7 mouse cellular contexts compared by ENCODE assay signal in the genomic region with DNA sequence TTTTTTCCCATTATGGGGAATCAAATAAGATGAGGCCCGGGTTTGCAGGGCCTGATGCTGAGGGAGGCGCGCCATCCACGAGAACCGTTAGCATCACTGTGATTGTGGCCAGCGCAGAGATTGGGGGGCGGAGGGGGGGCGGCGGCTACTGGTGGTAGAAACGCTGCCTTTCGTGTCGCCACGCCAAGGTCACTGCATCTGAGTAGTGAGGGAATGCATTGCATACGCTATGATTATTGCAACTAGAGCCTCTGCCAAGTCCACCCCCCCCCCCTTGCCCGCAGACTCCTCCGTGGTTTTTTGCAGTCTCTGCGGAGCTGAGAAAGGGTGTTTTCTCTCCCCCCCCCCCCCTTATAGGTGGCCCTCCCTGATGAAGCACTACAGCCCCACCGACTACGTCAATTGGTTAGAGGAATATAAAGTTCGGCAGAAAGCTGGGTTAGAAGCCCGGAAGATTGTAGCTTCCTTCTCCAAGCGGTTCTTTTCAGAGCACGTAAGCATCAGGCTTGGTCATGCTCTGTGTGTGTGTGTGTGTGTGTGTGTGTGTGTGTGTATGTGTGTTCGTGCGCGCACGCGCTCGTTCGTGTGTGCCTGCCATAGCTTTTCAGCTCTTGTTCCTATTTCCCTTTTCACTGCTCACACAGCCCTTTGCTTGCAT. TPM values are rescaled to one million over a fixed set of nuclear protein-coding genes. Genes with fewer than 3 reads are reported as not detected.
DNase-seq lines count a peak whose midpoint lies in the region; ATAC-seq lines count a peak whose summit lies in the region.

No protein-coding gene starts in this region.

- H3K4me3 ChIP-seq in midbrain, embryonic 11.5 days (ENCODE audit: low read depth, low read length) = peak overlapping the region; percentile 100
- peak overlapping the region; percentile 100 for H3K4me3 ChIP-seq in stomach, embryonic 15.5 days (replicated peaks)

- peak overlapping the region; percentile 68 for H3K4me2 ChIP-seq in midbrain, embryonic 11.5 days
- peak overlapping the region; percentile 79 for H3K4me2 ChIP-seq in stomach, embryonic 15.5 days

- H3K27ac ChIP-seq in midbrain, embryonic 11.5 days (ENCODE audit: low read depth, low read length) = no peak overlapping the region
- peak overlapping the region; percentile 82; the same call in 1 of the 2 replicates for H3K27ac ChIP-seq in stomach, embryonic 15.5 days

- no peaks in the 10 kb centered on the region for H3K27me3 ChIP-seq in midbrain, embryonic 11.5 days (ENCODE audit: control insufficient read depth, insufficient read depth, low read length)
- no peaks in the 10 kb centered on the region for H3K27me3 ChIP-seq in stomach, embryonic 15.5 days (replicated peaks)

- peak; percentile 45 for DNase-seq in left cerebral cortex, adult 11 months (ENCODE audit: low spot score)
- no peak for DNase-seq in left cerebral cortex, adult 8-10 months (ENCODE audit: low spot score in 2 of 2)
- peak; percentile 75 for DNase-seq in brain, adult 2 months (ENCODE audit: low read depth, low spot score)
- peak; percentile 42 to 46 for DNase-seq in frontal cortex, postnatal 14 days (ENCODE audit: low spot score in 2 of 2)
- DNase-seq in layer of hippocampus, postnatal 14 days (ENCODE audit: low spot score in 2 of 2) = peak; percentile 38 to 55
- peak; percentile 89 for DNase-seq in midbrain, embryonic 11.5 days (ENCODE audit: low spot score, missing footprints)

- no peaks in the 10 kb centered on the region for H3K9me3 ChIP-seq in midbrain, embryonic 11.5 days (ENCODE audit: control insufficient read depth, low read length)
- H3K9me3 ChIP-seq in stomach, embryonic 15.5 days = no peaks in the 10 kb centered on the region

- peaks cover 10% of the 10 kb centered on the region; the same call in 1 of the 2 replicates for H3K36me3 ChIP-seq in midbrain, embryonic 11.5 days (ENCODE audit: control insufficient read depth, insufficient read depth, low read length)
- H3K36me3 ChIP-seq in stomach, embryonic 15.5 days = peaks cover 9% of the 10 kb centered on the region

- H3K9ac ChIP-seq in midbrain, embryonic 11.5 days (ENCODE audit: low read length) = peak overlapping the region; percentile 99
- peak overlapping the region; percentile 86; the same call in 1 of the 2 replicates for H3K9ac ChIP-seq in stomach, embryonic 15.5 days

- H3K4me1 ChIP-seq in midbrain, embryonic 11.5 days (ENCODE audit: control insufficient read depth, insufficient read depth, low read length) = peaks cover 18% of the 10 kb centered on the region
- H3K4me1 ChIP-seq in stomach, embryonic 15.5 days = peaks cover 22% of the 10 kb centered on the region

- WGBS in midbrain, embryonic 11.5 days = 21% methylated on average over 23 of the region's 30 CpGs
- WGBS in stomach, embryonic 15.5 days = 9% methylated on average over 29 of the region's 30 CpGs

- peak; percentile 4; the same call in 1 of the 2 replicates for ATAC-seq in midbrain, embryonic 11.5 days (ENCODE audit: low FRiP score)
- ATAC-seq in stomach, embryonic 15.5 days (ENCODE audit: insufficient read depth, low FRiP score, low read depth) = no peak

RNA-seq across cellular contexts. Expression of a gene that starts 1.1 kb away (rescaled TPM):
- total RNA-seq in left cerebral cortex, adult 8-10 months (2022) = 100 to 1,000 TPM; 115 to 125 (median 123) TPM
- 100 to 1,000 TPM; 123 to 135 TPM for total RNA-seq in layer of hippocampus, postnatal 14 days (2021)
- 90.9 and 93.4 TPM in 2 replicates for polyA plus RNA-seq in midbrain, embryonic 11.5 days (2014; fragmentation: Nextera tagmentation; extraction: Ambion mirVana)
- 61.2 and 65.7 TPM in 2 replicates for polyA plus RNA-seq in stomach, embryonic 15.5 days (2015; fragmentation: Nextera tagmentation; extraction: Ambion mirVana)

RNA-seq across cellular contexts. Expression of a gene that starts 49.9 kb away (rescaled TPM):
- total RNA-seq in left cerebral cortex, adult 8-10 months (2022) = 10 to 100 TPM; 84.0 to 92.2 (median 89.0) TPM
- 10 to 100 TPM; 70.1 to 74.1 TPM for total RNA-seq in layer of hippocampus, postnatal 14 days (2021)
- polyA plus RNA-seq in midbrain, embryonic 11.5 days (2014; fragmentation: Nextera tagmentation; extraction: Ambion mirVana) = 0.69 and 1.2 TPM in 2 replicates
- polyA plus RNA-seq in stomach, embryonic 15.5 days (2015; fragmentation: Nextera tagmentation; extraction: Ambion mirVana) = 16.0 and 17.7 TPM in 2 replicates

Comparison
In these comparisons a context has a peak if more than half of its experiments do, and no peak if none do; other contexts are left out.
1. DNase-seq: peak in left cerebral cortex, adult 11 months (single experiment), brain, adult 2 months (single experiment), frontal cortex, postnatal 14 days (2 of 2), layer of hippocampus, postnatal 14 days (2 of 2) and midbrain, embryonic 11.5 days (single experiment); none in left cerebral cortex, adult 8-10 months (0 of 2).